12 mouse cellular contexts compared by ENCODE assay signal in genomic region chr7:25465586-25465985, GRCm38 (mm10). TPM values are rescaled to one million over a fixed set of nuclear protein-coding genes. Genes with fewer than 3 reads are reported as not detected.
"Had no signal": no experiment of that assay in that cellular context is flagged by ENCODE, and none has a peak within 500 bp of the region (broad histone marks: within the 10 kb centered on the region; RNA-seq: fewer than 3 reads in every experiment).

No protein-coding gene starts in this region.

RNA-seq across cellular contexts. Expression of gene Ceacam1, which starts 11.8 kb away (rescaled TPM):
- polyA plus RNA-seq: myocyte had no signal

RNA-seq across cellular contexts. Expression of gene Cxcl17, which starts 52.9 kb away (rescaled TPM):
- polyA plus RNA-seq: limb, embryonic 14.5 days; liver, adult 2 months; liver, embryonic 12.5 days; liver, embryonic 13.5 days; liver, embryonic 14.5 days; liver, embryonic 15.5 days; liver, postnatal 0 days; lung, embryonic 14.5 days; lung, embryonic 16.5 days; macrophage; neural tube, embryonic 11.5 days had no signal
